Mouse (Mus musculus) fat pad, adult 2 months (tissue): ENCODE data around the gene Akap2.
A peak's percentile ranks its signal among the peaks of the same experiment; 100 is the strongest.

Source experiments
- DNase-seq: peaks from one replicate; pipeline ENCODE4 v3.0.0-alpha.2; 2011; ENCODE audit warnings: low read depth, low spot score; ENCODE audit errors: extremely low read depth

The Akap2 gene

DNA sequence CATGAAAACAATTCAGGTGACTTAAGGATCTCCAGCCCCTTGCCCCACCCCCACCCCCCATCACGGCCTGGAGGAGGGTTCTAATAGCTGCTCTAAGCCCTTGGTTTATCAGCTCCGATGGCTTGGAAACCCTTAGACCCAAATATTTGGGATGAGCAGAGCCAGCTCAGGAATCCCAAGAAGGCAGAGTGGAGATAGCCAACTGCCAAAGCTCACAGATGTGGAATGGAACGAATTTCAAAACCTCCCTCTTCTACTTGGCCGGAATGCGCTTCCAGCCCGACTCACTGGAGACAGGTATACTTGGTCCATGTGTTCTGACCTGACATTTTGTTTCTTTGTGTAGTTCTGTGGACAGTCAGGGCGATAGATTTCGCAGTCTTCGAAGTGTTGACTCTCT is 111.7 kb downstream of the Akap2 start:
- DNase-seq = no peak

DNA sequence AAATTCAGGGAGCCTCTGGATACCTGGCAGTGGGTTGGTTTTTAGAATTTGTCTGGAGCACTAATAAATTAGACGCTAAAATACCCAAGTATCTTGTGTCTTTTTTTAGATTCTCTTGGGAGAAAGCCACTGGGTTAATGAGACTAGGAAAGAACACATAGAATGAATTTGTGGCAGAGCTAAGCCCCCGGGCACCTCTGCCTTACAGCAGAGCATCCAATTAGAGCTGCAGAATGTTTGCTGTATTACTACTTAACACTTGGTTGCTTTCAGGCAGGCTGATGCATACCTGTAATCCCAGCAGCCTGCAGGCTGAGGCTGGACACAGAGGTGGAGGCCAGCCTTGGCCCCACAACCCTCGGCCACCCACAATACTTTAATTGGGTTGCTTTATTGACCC is 112.3 kb downstream of the Akap2 start:
- DNase-seq = no peak

DNA sequence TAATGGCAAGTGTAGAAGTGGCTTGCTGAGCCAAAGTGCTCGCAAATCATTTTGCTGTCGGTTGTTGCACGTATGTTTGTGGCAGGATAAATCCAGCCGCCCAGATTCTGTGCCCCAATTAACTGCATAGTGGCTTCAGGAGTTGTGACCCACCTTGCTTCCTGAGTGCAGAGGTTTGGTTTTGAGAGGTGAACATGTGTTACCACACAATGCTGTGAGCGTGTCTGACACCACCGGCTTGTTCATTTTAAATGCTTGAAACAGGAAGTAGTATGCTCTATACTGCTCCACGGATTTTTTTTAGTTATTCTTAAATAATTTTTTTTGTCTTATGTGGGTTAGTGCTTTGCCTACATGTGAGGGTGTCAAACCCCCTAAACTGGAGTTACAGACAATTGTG is 114.9 kb downstream of the Akap2 start:
- DNase-seq = no peak

GRCm38 (mm10) chr4:57833060-57833459 is 115.6 kb downstream of the Akap2 start:
- DNase-seq = no peak

- DNase-seq = no peak
These were observed 116.7 kb downstream of the Akap2 start for GRCm38 (mm10) chr4:57834141-57834540.

DNA sequence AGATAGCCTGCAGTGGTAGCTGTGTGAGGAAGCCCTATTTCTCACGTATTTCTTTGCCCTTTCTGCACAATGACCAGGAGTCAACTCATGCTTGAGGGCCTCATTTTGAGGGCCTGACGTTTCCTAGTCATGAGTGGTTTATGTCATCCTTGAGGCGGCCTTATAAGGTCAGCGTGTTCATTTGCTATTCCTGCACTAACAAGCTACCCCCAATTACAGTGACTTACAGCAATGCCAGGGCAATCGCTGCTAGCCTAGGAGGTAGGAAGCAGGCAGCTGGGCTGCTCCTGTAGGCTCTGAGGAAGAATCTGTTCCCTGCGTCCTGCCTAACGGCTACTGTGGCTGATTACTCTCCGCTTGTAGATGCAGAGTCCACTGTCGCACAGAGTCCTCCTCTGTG is 119.6 kb downstream of the Akap2 start:
- DNase-seq = no peak

- DNase-seq = peak; percentile 10
These were observed 121.9 kb downstream of the Akap2 start for GRCm38 (mm10) chr4:57839343-57839742.

- no peak for DNase-seq
These were observed 124.5 kb downstream of the Akap2 start for GRCm38 (mm10) chr4:57841911-57842310.

- no peak for DNase-seq
These were observed 125.2 kb downstream of the Akap2 start for GRCm38 (mm10) chr4:57842472-57843305.

GRCm38 (mm10) chr4:57845031-57845431 is 127.6 kb downstream of the Akap2 start:
- DNase-seq = no peak

GRCm38 (mm10) chr4:57845541-57846210 is 128.2 kb downstream of the Akap2 start:
- no peak for DNase-seq

GRCm38 (mm10) chr4:57846381-57846990 is 129.0 kb downstream of the Akap2 start:
- no peak for DNase-seq

DNA sequence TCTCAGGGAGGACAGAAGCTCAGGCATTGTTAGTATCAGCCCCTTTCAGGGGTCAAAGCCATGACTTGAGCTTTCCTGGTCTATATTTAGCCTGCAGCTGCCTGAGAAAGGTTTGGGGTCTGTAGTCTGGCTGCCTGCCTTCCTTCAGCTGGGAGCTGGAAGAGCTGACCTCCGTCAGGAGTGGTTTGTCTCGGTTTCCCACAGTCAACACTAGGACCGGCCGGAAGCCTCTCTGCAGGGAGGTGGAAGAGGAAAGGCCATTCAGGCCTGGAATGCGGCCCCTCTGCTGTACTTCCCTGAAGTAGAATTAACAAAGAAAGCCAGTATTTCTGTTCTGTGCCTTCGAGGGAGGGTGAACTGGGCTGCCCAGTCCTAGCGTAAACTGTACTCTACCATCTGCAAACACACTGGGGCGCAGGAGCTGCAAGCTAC is 129.6 kb downstream of the Akap2 start:
- DNase-seq = no peak

- DNase-seq = no peak
These were observed 130.2 kb downstream of the Akap2 start for GRCm38 (mm10) chr4:57847676-57848075.

DNA sequence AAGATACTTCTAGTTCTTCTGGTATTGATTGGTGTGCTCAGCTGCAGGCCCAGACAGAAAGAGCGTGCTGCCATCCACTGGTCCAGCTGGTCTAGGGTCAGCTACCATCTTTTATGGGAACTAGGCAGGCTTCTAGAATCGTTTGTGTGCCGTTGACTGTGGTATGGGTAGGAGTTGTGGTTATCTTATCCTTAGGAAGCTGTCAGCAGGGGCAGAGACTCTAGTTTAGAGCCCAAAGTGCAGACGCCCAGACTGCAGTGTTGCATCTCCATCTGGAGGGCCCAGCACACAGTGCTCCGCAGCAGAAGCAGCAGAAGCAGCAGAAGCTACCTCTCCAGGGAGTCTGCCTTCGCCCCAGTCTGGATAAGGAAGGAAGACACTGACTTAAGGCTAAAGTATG is 132.0 kb downstream of the Akap2 start:
- DNase-seq = no peak

DNA sequence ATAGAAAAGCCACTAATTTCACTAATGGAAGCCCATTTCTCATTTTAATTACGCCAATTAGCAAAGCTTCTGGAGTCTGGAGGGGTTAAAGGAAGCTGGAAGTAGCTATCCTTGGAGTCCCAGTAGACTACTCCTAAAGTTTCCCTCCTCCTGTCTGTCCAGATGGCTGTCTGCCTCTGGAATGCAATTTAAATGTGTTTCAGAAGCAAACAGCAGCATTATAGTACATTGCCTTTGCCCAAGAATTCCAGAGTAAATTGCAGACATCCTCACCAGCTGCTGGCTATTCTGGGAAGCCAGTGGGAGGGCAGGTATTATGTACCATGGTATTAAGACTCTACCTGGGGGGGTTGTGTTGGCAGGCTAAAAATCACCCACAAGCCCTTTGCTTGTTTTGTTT is 134.3 kb downstream of the Akap2 start:
- DNase-seq = no peak

- DNase-seq = no peak
These were observed 135.1 kb downstream of the Akap2 start for GRCm38 (mm10) chr4:57852461-57853040.

GRCm38 (mm10) chr4:57854181-57854580 is 136.7 kb downstream of the Akap2 start:
- no peak for DNase-seq

DNA sequence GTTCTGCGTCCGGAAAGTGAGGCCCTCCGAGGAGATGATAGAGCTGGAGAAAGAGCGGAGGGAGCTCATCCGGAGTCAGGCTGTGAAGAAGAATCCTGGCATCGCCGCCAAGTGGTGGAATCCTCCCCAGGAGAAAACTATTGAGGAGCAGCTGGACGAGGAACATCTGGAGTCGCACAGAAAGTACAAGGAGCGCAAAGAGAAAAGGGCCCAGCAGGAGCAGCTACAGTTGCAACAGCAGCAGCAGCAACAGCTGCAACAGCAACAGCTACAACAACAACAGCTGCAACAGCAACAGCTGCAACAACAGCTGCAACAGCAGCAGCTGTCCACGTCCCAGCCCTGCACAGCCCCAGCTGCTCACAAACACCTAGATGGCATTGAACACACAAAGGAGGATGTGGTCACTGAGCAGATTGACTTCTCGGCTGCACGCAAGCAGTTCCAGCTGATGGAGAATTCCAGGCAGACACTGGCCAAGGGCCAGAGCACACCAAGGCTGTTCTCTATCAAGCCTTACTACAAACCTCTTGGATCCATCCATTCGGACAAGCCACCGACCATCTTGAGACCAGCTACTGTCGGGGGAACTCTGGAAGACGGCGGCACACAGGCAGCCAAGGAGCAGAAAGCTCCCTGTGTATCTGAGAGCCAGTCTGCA is 138.0 kb downstream of the Akap2 start:
- DNase-seq = no peak

GRCm38 (mm10) chr4:57856673-57857072 is 139.2 kb downstream of the Akap2 start:
- DNase-seq = no peak

GRCm38 (mm10) chr4:57860204-57860611 is 142.8 kb downstream of the Akap2 start:
- DNase-seq = no peak
